Mouse (Mus musculus): Measurements from ENCODE around the gene Adamts13. TPM values are rescaled to one million over a fixed set of nuclear protein-coding genes. Genes with fewer than 3 reads are reported as not detected.
A peak's percentile ranks its signal among the peaks of the same experiment; 100 is the strongest.

Gene Adamts13
- not detected for total RNA-seq (2021)

GRCm38 (mm10) chr2:26973116-26973515, at the start of gene Adamts13:
Adamts13 (plus strand) TSS chr2:26973416.
- intact Hi-C loops (cut with DNase I) = no loop called here
- DNase-seq (ENCODE audit: low spot score) = no peak

DNA sequence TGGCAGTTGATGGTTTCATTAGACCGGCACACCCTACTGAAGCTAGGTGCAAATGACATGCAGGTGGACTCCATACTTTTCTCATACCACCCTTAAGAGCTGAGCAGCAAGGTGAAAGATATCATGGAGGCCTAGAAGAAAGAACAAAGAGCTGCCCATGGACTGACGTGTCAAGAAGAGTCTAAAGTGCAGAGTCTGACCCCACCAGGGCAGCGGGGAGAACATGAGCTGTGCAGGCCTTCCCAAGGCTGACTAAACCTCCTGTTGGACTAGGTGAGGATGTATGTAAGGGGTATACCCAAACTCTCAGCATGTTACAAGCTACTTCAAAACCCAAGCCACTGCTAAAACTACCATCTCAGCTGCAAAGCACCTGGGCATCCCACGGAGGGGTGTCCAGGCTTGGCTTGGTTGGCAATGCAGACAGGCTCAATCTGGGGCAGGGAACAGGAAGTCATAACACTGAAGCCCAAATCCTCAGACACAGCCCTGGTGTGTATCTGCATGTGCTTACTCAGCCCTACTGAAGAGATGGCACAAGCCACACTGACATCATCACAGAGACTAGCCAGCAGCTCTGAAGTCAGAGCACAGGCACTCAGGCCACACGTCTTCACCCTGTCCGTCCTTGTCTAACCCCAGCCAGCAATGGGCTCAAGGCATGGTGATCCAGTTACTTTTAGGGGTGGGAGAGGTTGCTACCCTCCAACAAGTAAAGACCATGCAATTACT, 45.3 kb upstream of the Adamts13 start:
- DNase-seq (ENCODE audit: low spot score) = no peak
- intact Hi-C loops (cut with DNase I) = no loop called here

GRCm38 (mm10) chr2:26930390-26930789, 42.8 kb upstream of the Adamts13 start:
- DNase-seq (ENCODE audit: low spot score) = no peak
- intact Hi-C loops (cut with DNase I) = loop anchor here (2.0 to 5.0 kb wide), 3 partner anchors 82 to 307 kb away; no protein-coding TSS in a partner anchor

DNA sequence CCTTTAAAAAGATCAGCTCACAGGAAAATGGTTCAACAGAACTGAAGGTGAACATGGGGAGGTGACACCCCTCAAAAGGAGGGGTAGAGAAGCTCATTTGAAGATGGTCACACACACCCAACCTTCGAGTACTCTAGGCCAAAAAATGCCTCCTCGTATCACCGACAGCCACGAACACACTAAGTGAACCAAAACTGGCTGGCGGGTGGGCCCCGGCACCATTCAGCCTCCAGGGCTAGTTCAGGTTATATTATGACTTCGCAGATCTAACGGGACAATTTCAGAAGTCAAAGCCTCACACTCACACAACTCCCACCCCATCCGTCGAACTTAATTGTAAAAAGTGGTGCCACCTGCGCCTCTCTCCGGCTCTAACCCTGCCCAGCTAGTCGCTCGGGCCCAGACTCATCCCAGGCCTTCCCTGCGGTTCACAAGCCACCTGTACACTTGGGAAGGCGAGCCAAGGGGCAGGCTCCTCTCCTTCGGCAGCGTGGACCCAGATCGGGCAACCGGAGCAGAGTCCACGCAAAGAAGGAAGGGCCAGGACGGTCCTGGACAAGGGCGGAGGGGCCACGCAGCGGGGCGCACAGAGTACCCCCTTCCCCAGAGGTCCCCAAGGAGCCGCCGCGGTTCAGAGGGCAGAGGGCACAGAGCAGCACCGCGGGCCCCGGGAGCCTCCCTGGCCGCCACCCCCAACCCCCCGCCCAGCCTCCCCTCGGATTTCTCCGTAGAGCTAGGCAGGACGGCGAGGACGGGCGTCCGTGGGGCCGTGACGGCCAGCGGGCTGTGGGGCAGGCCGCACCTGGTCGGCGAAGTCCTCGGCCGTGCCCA, 40.5 kb upstream of the Adamts13 start:
- intact Hi-C loops (cut with DNase I) = loop anchor here (2.0 to 5.0 kb wide), 3 partner anchors 16 to 305 kb away; partner anchors contain the start of genes Surf1 and Surf2
- no peak for DNase-seq (ENCODE audit: low spot score)

- intact Hi-C loops (cut with DNase I) = loop anchor here (2.0 to 5.0 kb wide), 3 partner anchors 17 to 304 kb away; partner anchors contain the start of genes Surf1 and Surf2
Observed at GRCm38 (mm10) chr2:26933304-26934055, 39.7 kb upstream of the Adamts13 start, which contains the start of the genes Surf4 and Stkld1. Surf4 (minus strand) TSS chr2:26933928. Stkld1 (plus strand) TSS chr2:26934047.

DNA sequence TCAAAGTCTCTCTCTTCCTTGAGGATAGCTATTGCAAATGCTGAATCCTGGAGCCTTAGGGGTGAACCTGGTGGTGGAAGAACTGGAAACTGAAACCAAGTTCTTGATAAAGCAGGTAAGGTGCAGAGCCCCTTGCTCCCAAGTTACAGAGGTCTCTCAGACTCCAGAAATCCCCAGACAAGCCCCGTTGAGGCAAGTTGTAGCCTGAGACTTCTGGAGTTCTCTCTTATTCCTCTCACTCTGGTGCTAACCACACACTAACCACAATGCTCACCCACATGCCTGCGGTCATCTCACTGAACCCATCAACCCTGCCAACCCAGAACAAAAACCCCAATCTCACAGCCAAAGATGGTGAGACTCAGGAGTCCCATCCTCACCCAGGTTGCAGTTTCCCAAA, 37.9 kb upstream of the Adamts13 start:
- intact Hi-C loops (cut with DNase I) = no loop called here
- DNase-seq (ENCODE audit: low spot score) = no peak

More at GRCm38 (mm10) chr2:26933304-26934055, 39.7 kb upstream of the Adamts13 start, which contains the start of the genes Surf4 and Stkld1:
- peak; percentile 86 for DNase-seq (ENCODE audit: low spot score)

DNA sequence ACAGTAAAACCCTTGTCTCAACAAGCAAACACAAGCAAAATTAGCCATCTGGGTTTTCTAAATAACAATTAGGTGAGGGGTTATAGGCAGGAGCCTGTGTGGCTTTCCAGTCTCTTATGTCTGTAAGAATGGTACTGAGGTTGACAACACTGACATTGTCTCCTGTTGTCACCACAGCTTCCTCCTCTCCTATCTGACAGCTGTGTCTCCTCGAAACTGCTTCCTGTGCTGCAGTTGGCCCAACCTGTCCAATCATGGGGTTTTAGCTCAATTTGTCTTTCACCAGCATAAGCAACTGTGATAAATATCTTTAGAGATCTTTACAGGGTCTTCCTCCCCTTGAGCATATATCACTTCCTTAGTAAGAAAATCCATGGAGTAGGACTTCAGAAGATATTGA, 36.8 kb upstream of the Adamts13 start:
- no peak for DNase-seq (ENCODE audit: low spot score)
- intact Hi-C loops (cut with DNase I) = loop anchor here (2.0 kb wide), 1 partner anchor 28 kb away; the partner anchor contains the start of gene Rexo4

DNA sequence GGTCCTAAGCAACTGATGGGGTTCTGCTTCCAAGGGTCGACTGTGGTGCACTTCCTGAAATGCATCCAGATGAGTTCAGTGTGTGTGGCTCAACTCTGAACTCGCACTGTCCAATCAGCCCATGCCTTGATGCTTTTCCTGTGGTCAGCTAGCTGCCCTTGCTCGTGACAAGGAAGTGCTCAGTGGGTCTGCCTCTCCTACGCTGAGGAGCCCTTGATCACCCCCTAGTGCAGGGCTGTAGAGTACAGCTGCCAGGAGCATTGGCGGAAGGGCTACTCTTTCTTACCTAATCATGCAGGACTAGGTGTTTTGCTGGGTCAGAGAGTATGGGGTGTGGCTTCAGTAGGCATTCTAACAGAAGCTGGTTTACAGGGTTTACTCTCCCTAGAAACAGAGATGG, 31.7 kb upstream of the Adamts13 start:
- DNase-seq (ENCODE audit: low spot score) = no peak
- intact Hi-C loops (cut with DNase I) = no loop called here

- DNase-seq (ENCODE audit: low spot score) = no peak
- intact Hi-C loops (cut with DNase I) = no loop called here
Observed at GRCm38 (mm10) chr2:26943253-26943652, 30.0 kb upstream of the Adamts13 start.

GRCm38 (mm10) chr2:26950411-26950810, 22.8 kb upstream of the Adamts13 start:
- DNase-seq (ENCODE audit: low spot score) = no peak
- intact Hi-C loops (cut with DNase I) = no loop called here

DNA sequence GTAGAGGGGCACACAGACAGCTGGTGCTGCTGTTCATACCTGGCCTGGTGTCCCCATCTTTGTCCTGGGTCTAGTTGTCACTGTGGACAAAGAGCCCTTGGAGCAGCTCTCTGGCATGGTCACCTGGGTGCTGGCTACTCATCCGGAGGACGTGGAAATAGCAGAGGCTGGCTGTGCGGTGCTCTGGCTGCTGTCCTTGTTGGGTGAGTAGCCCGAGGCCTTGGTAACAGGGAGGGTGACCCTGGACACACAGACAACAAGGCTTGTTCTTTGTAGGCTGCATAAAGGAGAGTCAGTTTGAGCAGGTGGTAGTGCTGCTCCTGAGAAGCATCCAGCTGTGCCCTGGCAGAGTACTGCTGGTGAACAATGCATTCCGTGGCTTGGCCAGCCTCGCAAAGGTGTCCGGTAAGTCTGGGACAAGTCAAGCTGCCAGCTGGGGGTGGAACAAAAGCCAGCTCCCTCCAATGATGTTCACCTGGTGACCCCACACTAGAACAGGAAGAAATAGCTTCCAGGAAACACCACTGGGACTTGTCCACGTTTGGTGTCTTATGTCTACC, 21.8 kb upstream of the Adamts13 start:
- DNase-seq (ENCODE audit: low spot score) = no peak

GRCm38 (mm10) chr2:26952193-26952592, 21.0 kb upstream of the Adamts13 start:
- intact Hi-C loops (cut with DNase I) = no loop called here
- DNase-seq (ENCODE audit: low spot score) = no peak

More for the DNA sequence above, 21.8 kb upstream of the Adamts13 start:
- intact Hi-C loops (cut with DNase I) = no loop called here

DNA sequence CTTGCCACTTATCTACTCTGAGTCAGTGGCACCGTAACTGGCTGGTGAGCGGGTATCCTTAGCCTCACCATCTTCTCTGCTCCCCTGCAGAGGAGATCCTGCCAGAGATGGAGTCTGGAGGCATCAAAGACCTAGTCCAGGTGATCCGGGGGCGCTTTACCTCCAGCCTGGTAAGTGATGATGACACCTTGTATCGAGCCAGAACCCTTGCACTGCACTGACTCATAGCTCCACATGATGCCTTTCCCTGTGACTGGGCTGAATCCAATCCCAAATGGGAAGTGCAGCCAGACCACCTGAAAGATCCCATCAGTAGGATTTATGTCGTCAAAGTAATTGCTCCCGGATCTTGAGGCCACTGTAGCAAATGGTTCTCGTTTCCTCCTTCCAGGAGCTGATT, 20.4 kb upstream of the Adamts13 start:
- intact Hi-C loops (cut with DNase I) = no loop called here
- no peak for DNase-seq (ENCODE audit: low spot score)

DNA sequence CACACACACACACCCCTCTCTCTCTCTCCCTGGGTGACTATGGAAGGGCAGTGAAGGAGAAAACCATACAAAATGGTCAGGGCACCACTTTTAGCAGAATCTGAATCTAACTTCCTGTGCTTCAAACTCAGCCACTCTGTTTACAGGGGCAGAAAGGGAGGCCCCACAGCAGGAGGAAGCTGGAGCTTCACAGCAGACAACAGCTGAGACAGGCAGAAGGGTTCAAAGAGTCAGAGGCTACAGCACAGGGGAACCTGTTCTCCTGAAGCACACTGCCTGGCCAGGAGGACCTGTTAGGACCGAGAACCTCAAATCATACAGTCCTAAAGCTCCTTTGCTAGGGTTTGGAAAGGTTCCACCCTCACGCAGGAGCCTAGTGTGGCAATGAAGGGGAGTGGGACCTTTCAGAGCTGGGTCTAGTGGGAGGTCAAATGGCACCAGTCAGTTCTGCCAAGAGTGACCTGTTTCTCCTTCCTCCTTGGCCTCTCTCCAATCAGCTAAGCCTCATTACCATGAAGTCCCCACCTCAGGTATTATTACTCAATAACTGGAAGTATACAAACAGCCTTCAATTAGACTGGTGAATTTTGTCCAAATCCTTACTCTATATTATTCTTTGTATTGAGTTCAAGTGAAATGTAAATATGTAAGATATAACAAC, 18.4 kb upstream of the Adamts13 start:
- intact Hi-C loops (cut with DNase I) = no loop called here
- DNase-seq (ENCODE audit: low spot score) = no peak

DNA sequence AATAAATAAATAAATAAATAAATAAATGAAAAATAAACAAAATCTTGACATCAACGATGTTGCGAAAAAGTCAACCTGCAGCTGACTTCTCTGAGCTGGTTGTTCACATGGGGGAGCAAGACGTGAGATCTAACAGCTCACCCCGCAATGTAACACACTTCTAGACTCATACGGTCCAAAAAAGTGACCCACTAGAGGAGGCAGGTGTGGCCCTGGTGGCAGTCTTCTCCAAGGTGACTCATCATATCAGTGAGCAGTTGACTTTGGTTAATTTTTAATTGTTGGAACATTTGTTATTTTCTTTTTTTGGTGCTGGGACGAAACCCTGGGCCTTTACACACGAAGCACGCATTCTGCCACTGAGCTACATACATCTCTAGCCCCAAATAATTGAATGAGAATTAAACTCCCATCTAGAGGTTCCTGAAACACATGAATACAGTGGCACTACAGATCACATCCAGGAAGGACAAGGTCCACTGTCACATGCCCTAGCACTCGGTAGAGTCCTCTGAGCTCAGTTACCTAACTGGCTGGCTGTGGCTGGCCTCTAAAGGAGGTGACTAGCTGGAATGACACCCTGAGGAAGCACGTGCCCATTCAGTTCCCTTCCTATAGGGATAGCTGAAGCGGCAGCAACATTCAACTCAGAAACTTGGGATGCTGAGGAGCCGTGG, 16.3 kb upstream of the Adamts13 start:
- DNase-seq (ENCODE audit: low spot score) = no peak
- intact Hi-C loops (cut with DNase I) = no loop called here

- intact Hi-C loops (cut with DNase I) = no loop called here
- no peak for DNase-seq (ENCODE audit: low spot score)
Observed at GRCm38 (mm10) chr2:26957488-26957859, 15.7 kb upstream of the Adamts13 start.

GRCm38 (mm10) chr2:26960756-26961155, 12.5 kb upstream of the Adamts13 start:
- intact Hi-C loops (cut with DNase I) = loop anchor here (5.0 kb wide), 1 partner anchor 58 kb away; the partner anchor contains the start of gene Surf6

GRCm38 (mm10) chr2:26963923-26964723, 9.1 kb upstream of the Adamts13 start, which contains the start of gene Rexo4:
Rexo4 (minus strand) TSS chr2:26964386.
- intact Hi-C loops (cut with DNase I) = loop anchor here (2.0 to 5.0 kb wide), 2 partner anchors 27 to 62 kb away; partner anchors contain the start of gene Surf6
- peak; percentile 86 for DNase-seq (ENCODE audit: low spot score)

More at GRCm38 (mm10) chr2:26960756-26961155, 12.5 kb upstream of the Adamts13 start:
- DNase-seq (ENCODE audit: low spot score) = no peak
